Mouse (Mus musculus): Measurements from ENCODE around the gene 9930022D16Rik. TPM values are rescaled to one million over a fixed set of nuclear protein-coding genes. Genes with fewer than 3 reads are reported as not detected.

Gene 9930022D16Rik
- total RNA-seq (2021): not detected
- long read RNA-seq, experiment 1: 0 reads
- long read RNA-seq, experiment 2: 0 reads

- intact Hi-C loops (cut with DNase I): no loop called here
- DNase-seq: no peak
Observed at GRCm38 (mm10) chr11:109413617-109414016, at the start of gene 9930022D16Rik. TSS of gene 9930022D16Rik (plus strand) at chr11:109413917.

- intact Hi-C loops (cut with DNase I): no loop called here
- no peak for DNase-seq
Observed at GRCm38 (mm10) chr11:109364337-109364736, 49.4 kb upstream of the 9930022D16Rik start.

- DNase-seq: no peak
- intact Hi-C loops (cut with DNase I): no loop called here
Observed at GRCm38 (mm10) chr11:109364881-109365280, 48.8 kb upstream of the 9930022D16Rik start.

GRCm38 (mm10) chr11:109365818-109366217 is 47.9 kb upstream of the 9930022D16Rik start:
- no peak for DNase-seq
- intact Hi-C loops (cut with DNase I): no loop called here

GRCm38 (mm10) chr11:109366802-109367579 is 46.7 kb upstream of the 9930022D16Rik start:
- intact Hi-C loops (cut with DNase I): no loop called here
- DNase-seq: no peak

GRCm38 (mm10) chr11:109369026-109369637 is 44.6 kb upstream of the 9930022D16Rik start:
- DNase-seq: no peak
- intact Hi-C loops (cut with DNase I): no loop called here

- intact Hi-C loops (cut with DNase I): no loop called here
- no peak for DNase-seq
Observed at GRCm38 (mm10) chr11:109375412-109375811, 38.3 kb upstream of the 9930022D16Rik start.

GRCm38 (mm10) chr11:109376484-109377143 is 37.1 kb upstream of the 9930022D16Rik start:
- intact Hi-C loops (cut with DNase I): no loop called here
- DNase-seq: no peak

GRCm38 (mm10) chr11:109377477-109377876 is 36.2 kb upstream of the 9930022D16Rik start:
- DNase-seq: no peak
- intact Hi-C loops (cut with DNase I): no loop called here

GRCm38 (mm10) chr11:109378051-109378450 is 35.7 kb upstream of the 9930022D16Rik start:
- intact Hi-C loops (cut with DNase I): no loop called here

GRCm38 (mm10) chr11:109380662-109381061 is 33.1 kb upstream of the 9930022D16Rik start:
- DNase-seq: no peak
- intact Hi-C loops (cut with DNase I): no loop called here

More at GRCm38 (mm10) chr11:109378051-109378450, 35.7 kb upstream of the 9930022D16Rik start:
- no peak for DNase-seq

- no peak for DNase-seq
Observed at GRCm38 (mm10) chr11:109385296-109385695, 28.4 kb upstream of the 9930022D16Rik start.

GRCm38 (mm10) chr11:109389046-109389445 is 24.7 kb upstream of the 9930022D16Rik start:
- DNase-seq: no peak
- intact Hi-C loops (cut with DNase I): no loop called here

More at GRCm38 (mm10) chr11:109385296-109385695, 28.4 kb upstream of the 9930022D16Rik start:
- intact Hi-C loops (cut with DNase I): no loop called here

GRCm38 (mm10) chr11:109391200-109391599 is 22.5 kb upstream of the 9930022D16Rik start:
- intact Hi-C loops (cut with DNase I): no loop called here
- DNase-seq: no peak

GRCm38 (mm10) chr11:109391760-109392159 is 22.0 kb upstream of the 9930022D16Rik start:
- intact Hi-C loops (cut with DNase I): no loop called here
- no peak for DNase-seq

- DNase-seq: no peak
- intact Hi-C loops (cut with DNase I): no loop called here
Observed at GRCm38 (mm10) chr11:109392601-109393000, 21.1 kb upstream of the 9930022D16Rik start.

- no peak for DNase-seq
- intact Hi-C loops (cut with DNase I): no loop called here
Observed at GRCm38 (mm10) chr11:109394758-109395157, 19.0 kb upstream of the 9930022D16Rik start.

- DNase-seq: no peak
- intact Hi-C loops (cut with DNase I): no loop called here
Observed at GRCm38 (mm10) chr11:109395291-109395690, 18.4 kb upstream of the 9930022D16Rik start.

GRCm38 (mm10) chr11:109406431-109406830 is 7.3 kb upstream of the 9930022D16Rik start:
- no peak for DNase-seq
- intact Hi-C loops (cut with DNase I): no loop called here

GRCm38 (mm10) chr11:109410197-109410980 is 3.3 kb upstream of the 9930022D16Rik start:
- intact Hi-C loops (cut with DNase I): no loop called here
- DNase-seq: no peak
